Mouse (Mus musculus) limb, embryonic 10.5 days (tissue): ENCODE measurements around the gene Eif4a3. TPM values are rescaled to one million over a fixed set of nuclear protein-coding genes. Genes with fewer than 3 reads are reported as not detected.
"Not testable (repeated sequence)": the region's sequence is repeated elsewhere in the genome, so short reads cannot be mapped to it uniquely, and the experiment has no call there.

Experiments
- DNase-seq: peaks from one replicate; pipeline ENCODE4 v3.0.0-alpha.2; 2017; ENCODE audit warnings: low spot score
- H3K27ac ChIP-seq: fragments of 300-500 bp; sonication (generic); 2 replicates; pipeline ENCODE4 v1.5.1; 2016; ENCODE audit warnings: mild to moderate bottlenecking
- H3K27me3 ChIP-seq: fragments of 300-500 bp; sonication (generic); 2 replicates; pipeline ENCODE4 v1.6.1; 2016; ENCODE audit warnings: low read depth, mild to moderate bottlenecking; ENCODE audit not compliant: poor library complexity, severe bottlenecking
- H3K36me3 ChIP-seq: fragments of 300-500 bp; sonication (generic); 2 replicates; pipeline ENCODE4 v1.6.1; 2016; ENCODE audit warnings: mild to moderate bottlenecking, moderate library complexity
- H3K4me1 ChIP-seq: fragments of 300-500 bp; sonication (generic); 2 replicates; pipeline ENCODE4 v1.6.1; 2016
- H3K4me3 ChIP-seq: fragments of 300-500 bp; sonication (generic); 2 replicates; pipeline ENCODE4 v1.5.1; 2016; ENCODE audit warnings: mild to moderate bottlenecking, moderate library complexity
- H3K9me3 ChIP-seq: fragments of 300-500 bp; sonication (generic); replicated peaks from 2 replicates; pipeline ENCODE4 v1.6.1; 2016; ENCODE audit warnings: mild to moderate bottlenecking
- WGBS: fragments of 180-500 bp; shearing (Covaris S2); methylation state at CpG from one replicate; pipeline ENCODE4 v1.1.7; 2016; 5-methylcytosine and 5-hydroxymethylcytosine counted together
- polyA plus RNA-seq: library from polyadenylated mRNA; unstranded; fragments of >200 nt; fragmentation: Nextera tagmentation; extraction: Ambion mirVana; gene quantifications from 2 replicates; pipeline ENCODE4 v1.2.1, GENCODE M21; 2016

Eif4a3 gene
- polyA plus RNA-seq, 1 experiment from 2014 or later = 503 TPM

GRCm38 (mm10) chr11:119314252-119314936 is 14.5 kb upstream of the Eif4a3 start:
- Histone ChIP-seq H3K36me3 (no peaks in the 10 kb centered on the region), H3K27ac (no peak overlapping the region), H3K4me1 (peaks cover 10% of the 10 kb centered on the region; the same call in 1 of the 2 replicates), H3K27me3 (peaks cover 20% of the 10 kb centered on the region), H3K4me3 (no peak overlapping the region), H3K9me3 (no peaks in the 10 kb centered on the region)
- DNase-seq = no peak
- WGBS = 79% methylated on average over 17 of the region's 17 CpGs

GRCm38 (mm10) chr11:119310621-119311020 is 10.7 kb upstream of the Eif4a3 start:
- no peak for DNase-seq
- H3K9me3 ChIP-seq = no peaks in the 10 kb centered on the region
- H3K27me3 ChIP-seq = peaks cover 24% of the 10 kb centered on the region
- WGBS = 15% methylated on average over 10 of the region's 10 CpGs
- no peaks in the 10 kb centered on the region for H3K36me3 ChIP-seq
- no peak overlapping the region for H3K4me3 ChIP-seq
- peaks cover 30% of the 10 kb centered on the region for H3K4me1 ChIP-seq
- H3K27ac ChIP-seq = no peak overlapping the region

- Histone ChIP-seq H3K36me3 (no peaks in the 10 kb centered on the region), H3K27ac (peak overlapping the region; percentile 70), H3K4me1 (peaks cover 32% of the 10 kb centered on the region), H3K4me3 (peak overlapping the region; percentile 30), H3K27me3 (peaks cover 40% of the 10 kb centered on the region), H3K9me3 (no peaks in the 10 kb centered on the region)
- DNase-seq = peak; percentile 55
- 19% methylated on average over 11 of the region's 11 CpGs for WGBS
Measured at GRCm38 (mm10) chr11:119307916-119308315, 8.0 kb upstream of the Eif4a3 start.

- Histone ChIP-seq H3K4me3 (peak within 1 kb of the TSS; percentile 30), H3K27ac (peak within 1 kb of the TSS; percentile 70), H3K9me3 (no peaks in the 10 kb centered on the region), H3K27me3 (peaks cover 40% of the 10 kb centered on the region), H3K4me1 (peaks cover 32% of the 10 kb centered on the region), H3K36me3 (no peaks in the 10 kb centered on the region)
- WGBS = 37% methylated on average over 1 of the region's 1 CpGs
- DNase-seq = no peak
Measured at GRCm38 (mm10) chr11:119307658-119307867, 7.7 kb upstream of the Eif4a3 start, which contains the start of gene Card14. TSS of gene Card14 (plus strand) at chr11:119307768.

- WGBS = 67% methylated on average over 13 of the region's 13 CpGs
- no peak overlapping the region for H3K4me3 ChIP-seq
Measured at GRCm38 (mm10) chr11:119306762-119307657, 7.1 kb upstream of the Eif4a3 start.

GRCm38 (mm10) chr11:119304904-119305712 is 5.2 kb upstream of the Eif4a3 start:
- Histone ChIP-seq H3K4me1 (peaks cover 37% of the 10 kb centered on the region), H3K4me3 (no peak overlapping the region), H3K27me3 (peaks cover 24% of the 10 kb centered on the region; the same call in 1 of the 2 replicates), H3K36me3 (no peaks in the 10 kb centered on the region), H3K27ac (0 out of 2 replicates have a peak overlapping the region, but pooled peaks have one; percentile 9), H3K9me3 (no peaks in the 10 kb centered on the region)
- peak; percentile 75 for DNase-seq
- 42% methylated on average over 16 of the region's 16 CpGs for WGBS

More at GRCm38 (mm10) chr11:119306762-119307657, 7.1 kb upstream of the Eif4a3 start:
- H3K36me3 ChIP-seq = no peaks in the 10 kb centered on the region
- no peak for DNase-seq
- H3K4me1 ChIP-seq = peaks cover 32% of the 10 kb centered on the region
- H3K27me3 ChIP-seq = peaks cover 36% of the 10 kb centered on the region
- no peaks in the 10 kb centered on the region for H3K9me3 ChIP-seq
- peak overlapping the region; percentile 70; the same call in 1 of the 2 replicates for H3K27ac ChIP-seq

GRCm38 (mm10) chr11:119300986-119301385 is 1.1 kb upstream of the Eif4a3 start:
- Histone ChIP-seq H3K36me3 (peaks cover 25% of the 10 kb centered on the region), H3K27ac (no peak overlapping the region), H3K9me3 (no peaks in the 10 kb centered on the region), H3K4me1 (peaks cover 29% of the 10 kb centered on the region), H3K27me3 (peaks cover 16% of the 10 kb centered on the region; the same call in 1 of the 2 replicates), H3K4me3 (peak overlapping the region; percentile 87)
- 30% methylated on average over 2 of the region's 2 CpGs for WGBS
- no peak for DNase-seq

- WGBS = 2% methylated on average over 31 of the region's 31 CpGs
Measured at GRCm38 (mm10) chr11:119300246-119300935, 502 bp upstream of the Eif4a3 start.

GRCm38 (mm10) chr11:119298917-119299316 is 972 bp downstream of the Eif4a3 start:
- 20% methylated on average over 7 of the region's 7 CpGs for WGBS
- DNase-seq = no peak
- H3K4me3 ChIP-seq = peak overlapping the region; percentile 87
- peaks cover 45% of the 10 kb centered on the region for H3K36me3 ChIP-seq
- no peaks in the 10 kb centered on the region for H3K9me3 ChIP-seq
- peaks cover 21% of the 10 kb centered on the region for H3K4me1 ChIP-seq
- H3K27ac ChIP-seq = peak overlapping the region; percentile 98
- peaks cover 2% of the 10 kb centered on the region; the same call in 1 of the 2 replicates for H3K27me3 ChIP-seq

More at GRCm38 (mm10) chr11:119300246-119300935, 502 bp upstream of the Eif4a3 start:
- peaks cover 16% of the 10 kb centered on the region; the same call in 1 of the 2 replicates for H3K27me3 ChIP-seq
- no peak for DNase-seq
- peaks cover 31% of the 10 kb centered on the region for H3K36me3 ChIP-seq
- peak overlapping the region; percentile 87 for H3K4me3 ChIP-seq
- H3K9me3 ChIP-seq = no peaks in the 10 kb centered on the region
- H3K4me1 ChIP-seq = peaks cover 27% of the 10 kb centered on the region
- H3K27ac ChIP-seq = peak overlapping the region; percentile 98

GRCm38 (mm10) chr11:119297996-119298395 is 1.9 kb downstream of the Eif4a3 start:
- Histone ChIP-seq H3K36me3 (peaks cover 54% of the 10 kb centered on the region), H3K4me3 (peak overlapping the region; percentile 18), H3K9me3 (no peaks in the 10 kb centered on the region), H3K27ac (no peak overlapping the region), H3K27me3 (no peaks in the 10 kb centered on the region), H3K4me1 (peaks cover 21% of the 10 kb centered on the region)
- WGBS = 89% methylated on average over 6 of the region's 6 CpGs
- DNase-seq = no peak

GRCm38 (mm10) chr11:119292861-119293260 is 7.0 kb downstream of the Eif4a3 start:
- H3K36me3 ChIP-seq = peaks cover 98% of the 10 kb centered on the region
- not testable (repeated sequence) for DNase-seq, H3K4me3 ChIP-seq, H3K27ac ChIP-seq, H3K4me1 ChIP-seq, H3K27me3 ChIP-seq, H3K9me3 ChIP-seq
- 95% methylated on average over 8 of the region's 8 CpGs for WGBS
